Comparison of ENCODE assay signal across 9 mouse cellular contexts in genomic region chr9:32519101-32520051, GRCm38 (mm10). TPM values are rescaled to one million over a fixed set of nuclear protein-coding genes. Genes with fewer than 3 reads are reported as not detected.
A peak's percentile ranks its signal among the peaks of the same experiment; 100 is the strongest.
DNase-seq lines count a peak whose midpoint lies in the region; ATAC-seq and TF ChIP-seq lines count a peak whose summit lies in the region.
"Had no signal": no experiment of that assay in that cellular context is flagged by ENCODE, and none has a peak within 500 bp of the region (broad histone marks: within the 10 kb centered on the region; RNA-seq: fewer than 3 reads in every experiment).

No protein-coding gene starts in this region.

- H3K4me2 ChIP-seq in heart, embryonic 16.5 days (ENCODE audit: low read depth, low read length), result peak overlapping the region; percentile 7; the same call in 1 of the 2 replicates
- peak overlapping the region; percentile 53 for H3K4me2 ChIP-seq in liver, embryonic 11.5 days
- H3K4me2 ChIP-seq in forebrain, embryonic 12.5 days, result no peak overlapping the region

- peaks cover 31% of the 10 kb centered on the region for H3K4me1 ChIP-seq in heart, adult 2 months (ENCODE audit: control insufficient read depth, insufficient read depth, low read length)
- peaks cover 28 to 41% of the 10 kb centered on the region in 2 experiments for H3K4me1 ChIP-seq in MEL (ENCODE audit: control insufficient read depth in 1 of 2, insufficient read depth in 2 of 2, low read length in 2 of 2)
- H3K4me1 ChIP-seq in heart, embryonic 16.5 days (ENCODE audit: control insufficient read depth, insufficient read depth, low read length), result peaks cover 33% of the 10 kb centered on the region
- peaks cover 51% of the 10 kb centered on the region for H3K4me1 ChIP-seq in liver, embryonic 11.5 days (replicated peaks; ENCODE audit: control insufficient read depth, insufficient read depth, low read length)
- peaks cover 3% of the 10 kb centered on the region for H3K4me1 ChIP-seq in forebrain, embryonic 12.5 days

- peak; percentile 41 for ATAC-seq in heart, embryonic 16.5 days (replicated peaks; ENCODE audit: extremely low read depth, insufficient read depth, low FRiP score)
- peak; percentile 48 for ATAC-seq in liver, embryonic 11.5 days (replicated peaks; ENCODE audit: low FRiP score)
- no peak for ATAC-seq in forebrain, embryonic 12.5 days (ENCODE audit: low FRiP score)
- ATAC-seq: hindbrain, postnatal 0 days had no signal

- H3K4me3 ChIP-seq in heart, adult 2 months, result peak overlapping the region; percentile 36
- no peak overlapping the region for H3K4me3 ChIP-seq in MEL (ENCODE audit: control insufficient read depth in 1 of 2, insufficient read depth in 1 of 2, low read depth in 2 of 2, low read length in 2 of 2)
- H3K4me3 ChIP-seq in heart, embryonic 16.5 days (ENCODE audit: low read length), result no peak overlapping the region
- H3K4me3 ChIP-seq in liver, embryonic 11.5 days (ENCODE audit: low read depth, low read length), result no peak overlapping the region
- no peak overlapping the region for H3K4me3 ChIP-seq in forebrain, embryonic 12.5 days (replicated peaks)

- no peaks in the 10 kb centered on the region for H3K9me3 ChIP-seq in MEL (replicated peaks; ENCODE audit: insufficient read depth, low read length)
- no peaks in the 10 kb centered on the region for H3K9me3 ChIP-seq in heart, embryonic 16.5 days (replicated peaks; ENCODE audit: control insufficient read depth, low read length)
- H3K9me3 ChIP-seq in liver, embryonic 11.5 days (ENCODE audit: control insufficient read depth, low read length), result no peaks in the 10 kb centered on the region
- no peaks in the 10 kb centered on the region for H3K9me3 ChIP-seq in forebrain, embryonic 12.5 days

- TF ChIP-seq POLR2A in heart, adult 2 months (IDR thresholded peaks at IDR 0.05; ENCODE audit: insufficient read depth, low read depth, low read length), result peak; percentile 40; the same call in 1 of the 2 replicates
- no peak for TF ChIP-seq POLR2A in MEL (IDR thresholded peaks at IDR 0.05; ENCODE audit: control insufficient read depth in 1 of 2, insufficient read depth in 1 of 2, low read depth in 1 of 2, low read length in 2 of 2, poor library complexity in 1 of 2)

- 34% methylated on average over 22 of the region's 22 CpGs for WGBS in heart, adult 2 months
- 40% methylated on average over 22 of the region's 22 CpGs for WGBS in heart, embryonic 16.5 days
- WGBS in liver, embryonic 11.5 days, result 34% methylated on average over 22 of the region's 22 CpGs
- WGBS in forebrain, embryonic 12.5 days, result 74% methylated on average over 22 of the region's 22 CpGs

- peak; percentile 93 for TF ChIP-seq EP300 in heart, adult 2 months (IDR thresholded peaks at IDR 0.05; ENCODE audit: insufficient read depth, low read depth, low read length)
- TF ChIP-seq EP300 in MEL (IDR thresholded peaks at IDR 0.05; ENCODE audit: low read depth in 1 of 2, low read length in 2 of 2), result peak; percentile 77 to 82

- H3K79me2 ChIP-seq in heart, adult 2 months (replicated peaks; ENCODE audit: control insufficient read depth, insufficient read depth, low read length), result 0 out of 2 replicates have a peak, but pooled peaks cover 2% of the 10 kb centered on the region
- H3K79me2 ChIP-seq in MEL (ENCODE audit: control insufficient read depth, insufficient read depth, low read length, poor library complexity), result peaks cover 32% of the 10 kb centered on the region

- no peaks in the 10 kb centered on the region for H3K27me3 ChIP-seq in heart, adult 2 months (ENCODE audit: control insufficient read depth, insufficient read depth, low read length)
- no peaks in the 10 kb centered on the region for H3K27me3 ChIP-seq in MEL (ENCODE audit: control insufficient read depth in 1 of 2, insufficient read depth in 2 of 2, low read length in 2 of 2)
- H3K27me3 ChIP-seq in heart, embryonic 16.5 days (ENCODE audit: control insufficient read depth, insufficient read depth, low read length), result no peaks in the 10 kb centered on the region
- H3K27me3 ChIP-seq in liver, embryonic 11.5 days (replicated peaks; ENCODE audit: control insufficient read depth, insufficient read depth, low read length), result no peaks in the 10 kb centered on the region
- no peaks in the 10 kb centered on the region for H3K27me3 ChIP-seq in forebrain, embryonic 12.5 days

- H3K9ac ChIP-seq in heart, adult 2 months (ENCODE audit: low read depth, low read length), result peak overlapping the region; percentile 53
- H3K9ac ChIP-seq in MEL (ENCODE audit: control insufficient read depth, low read depth, low read length, poor library complexity, severe bottlenecking), result no peak overlapping the region
- H3K9ac ChIP-seq in heart, embryonic 16.5 days (ENCODE audit: low read length), result no peak overlapping the region
- no peak overlapping the region for H3K9ac ChIP-seq in liver, embryonic 11.5 days (ENCODE audit: low read depth, low read length)
- no peak overlapping the region for H3K9ac ChIP-seq in forebrain, embryonic 12.5 days

- TF ChIP-seq CTCF in heart, adult 2 months (IDR thresholded peaks at IDR 0.05), result peak; percentile 35
- TF ChIP-seq CTCF in MEL (IDR thresholded peaks at IDR 0.05 in 2 of 3, conservative IDR thresholded peaks at IDR 0.05 in 1 of 3; ENCODE audit: control insufficient read depth in 1 of 3, insufficient read depth in 1 of 3, low read depth in 2 of 3, low read length in 3 of 3, poor library complexity in 1 of 3, severe bottlenecking in 1 of 3), result no peak

- DNase-seq in heart, adult 2 months, result peak; percentile 53 to 66
- no peak for DNase-seq in heart, postnatal 14 days
- DNase-seq in MEL (ENCODE audit: low read depth, low spot score), result peak; percentile 61
- DNase-seq in liver, embryonic 11.5 days (ENCODE audit: low spot score), result no peak
- no peak for DNase-seq in spleen, adult 18-20 months
- DNase-seq in gastrocnemius, postnatal 36 days, result no peak

- intact Hi-C loops in heart, adult 2 months (cut with DNase I), result loop anchor here (1.0 kb wide), 1 partner anchor 13 kb away; no protein-coding TSS in a partner anchor
- intact Hi-C loops in heart, postnatal 14 days (cut with DNase I), result loop anchor here (2.0 kb wide), 1 partner anchor 19 kb away; no protein-coding TSS in a partner anchor
- intact Hi-C loops in gastrocnemius, postnatal 36 days (cut with DNase I), result no loop called here

- H3K36me3 ChIP-seq in heart, adult 2 months (ENCODE audit: control insufficient read depth, insufficient read depth, low read length), result peaks cover 50% of the 10 kb centered on the region
- peaks cover 0 to 44% of the 10 kb centered on the region in 2 experiments; a peak in 2 of 4 replicates for H3K36me3 ChIP-seq in MEL (ENCODE audit: control insufficient read depth in 1 of 2, insufficient read depth in 2 of 2, low read length in 2 of 2)
- no peaks in the 10 kb centered on the region for H3K36me3 ChIP-seq in heart, embryonic 16.5 days (ENCODE audit: control insufficient read depth, insufficient read depth)
- H3K36me3 ChIP-seq in liver, embryonic 11.5 days (ENCODE audit: control insufficient read depth, insufficient read depth, low read length), result no peaks in the 10 kb centered on the region
- no peaks in the 10 kb centered on the region for H3K36me3 ChIP-seq in forebrain, embryonic 12.5 days (replicated peaks)

- TF ChIP-seq RAD21 in MEL (IDR thresholded peaks at IDR 0.05; ENCODE audit: low read depth, low read length), result no peak

- peak overlapping the region; percentile 91 for H3K27ac ChIP-seq in heart, adult 2 months
- H3K27ac ChIP-seq in MEL (ENCODE audit: control insufficient read depth, low read depth, low read length), result no peak overlapping the region
- H3K27ac ChIP-seq in heart, embryonic 16.5 days (ENCODE audit: low read length), result peak overlapping the region; percentile 54
- H3K27ac ChIP-seq in liver, embryonic 11.5 days (ENCODE audit: low read depth, low read length), result peak overlapping the region; percentile 26; the same call in 1 of the 2 replicates
- no peak overlapping the region for H3K27ac ChIP-seq in forebrain, embryonic 12.5 days
- H3K27ac ChIP-seq: hindbrain, postnatal 0 days had no signal

TF ChIP-seq in MEL, 35 proteins besides CTCF, POLR2A, EP300 and RAD21:
- TF ChIP-seq TCF12 (IDR thresholded peaks at IDR 0.05; ENCODE audit: low read depth, low read length) (peak; percentile 84; the same call in 1 of the 2 replicates), NELFE (IDR thresholded peaks at IDR 0.05; ENCODE audit: low read depth, low read length) (no peak), NRF1 (IDR thresholded peaks at IDR 0.05; ENCODE audit: insufficient read depth, low read depth, low read length, poor library complexity, severe bottlenecking) (no peak), KAT2A (conservative IDR thresholded peaks at IDR 0.05; ENCODE audit: low read depth, low read length) (no peak), GABPA (IDR thresholded peaks at IDR 0.05; ENCODE audit: low read depth, low read length) (no peak), BHLHE40 (IDR thresholded peaks at IDR 0.05; ENCODE audit: borderline replicate concordance, low read depth, low read length) (peak; percentile 19; the same call in 1 of the 2 replicates), JUND (IDR thresholded peaks at IDR 0.05; ENCODE audit: low read depth, low read length) (no peak), SIN3A (IDR thresholded peaks at IDR 0.05; ENCODE audit: low read length) (peak; percentile 45; the same call in 1 of the 2 replicates), ETS1 (IDR thresholded peaks at IDR 0.05; ENCODE audit: low read depth, low read length) (peak; percentile 53), MEF2A (IDR thresholded peaks at IDR 0.05; ENCODE audit: extremely low read depth, insufficient replicate concordance, low read depth, low read length, poor library complexity, severe bottlenecking) (no peak), GATA1 (IDR thresholded peaks at IDR 0.05; ENCODE audit: low read depth, low read length) (peak; percentile 80), MXI1 (IDR thresholded peaks at IDR 0.05; ENCODE audit: low read depth, low read length) (no peak), TAL1 (IDR thresholded peaks at IDR 0.05; ENCODE audit: low read length) (peak; percentile 84), RCOR1 (IDR thresholded peaks at IDR 0.05; ENCODE audit: low read depth, low read length) (peak; percentile 82)

RNA-seq across cellular contexts. Expression of gene Fli1, which starts 23.3 kb away (rescaled TPM):
- total RNA-seq in heart, adult 2 months (2021), result 10 to 100 TPM; 23.5 to 28.2 TPM
- polyA plus RNA-seq in heart, adult 2 months (2012; rRNA removed), result 14.9 and 17.4 TPM in 2 replicates
- total RNA-seq in heart, postnatal 14 days (2021), result 10 to 100 TPM; 37.0 to 41.0 TPM
- 22.1 and 24.3 TPM in 2 replicates for total RNA-seq in MEL (2012; rRNA removed)
- 100 to 1,000 TPM in 1 of 2 experiments, 10 to 100 TPM in 1; 13.8 to 171 TPM for polyA plus RNA-seq in MEL (2012; ENCODE audit: insufficient read depth in 1 of 2, insufficient read length in 2 of 2, low read depth in 1 of 2, low replicate concordance in 2 of 2, missing spikeins in 1 of 2)
- 20.1 and 23.4 TPM in 2 replicates for polyA plus RNA-seq in heart, embryonic 16.5 days (2015; fragmentation: Nextera tagmentation; extraction: Ambion mirVana)
- polyA plus RNA-seq in liver, embryonic 11.5 days (2014; fragmentation: Nextera tagmentation; extraction: Ambion mirVana), result 23.1 and 24.3 TPM in 2 replicates
- 1 to 10 TPM; 6.8 to 9.1 TPM for total RNA-seq in gastrocnemius, postnatal 36 days (2021)
- polyA plus RNA-seq in forebrain, embryonic 12.5 days (2016; fragmentation: Nextera tagmentation; extraction: Ambion mirVana), result 9.4 and 9.8 TPM in 2 replicates

Comparison
In these comparisons a context has a peak if more than half of its experiments do, and no peak if none do; other contexts are left out.
1. DNase-seq: peak in heart, adult 2 months (2 of 2) and MEL (single experiment); none in heart, postnatal 14 days (0 of 2), liver, embryonic 11.5 days (single experiment), spleen, adult 18-20 months (0 of 2) and gastrocnemius, postnatal 36 days (0 of 2).
2. H3K27ac ChIP-seq: peak in heart, adult 2 months (single experiment), heart, embryonic 16.5 days (single experiment) and liver, embryonic 11.5 days (single experiment); none in MEL (single experiment) and forebrain, embryonic 12.5 days (single experiment).